In the genomic region with DNA sequence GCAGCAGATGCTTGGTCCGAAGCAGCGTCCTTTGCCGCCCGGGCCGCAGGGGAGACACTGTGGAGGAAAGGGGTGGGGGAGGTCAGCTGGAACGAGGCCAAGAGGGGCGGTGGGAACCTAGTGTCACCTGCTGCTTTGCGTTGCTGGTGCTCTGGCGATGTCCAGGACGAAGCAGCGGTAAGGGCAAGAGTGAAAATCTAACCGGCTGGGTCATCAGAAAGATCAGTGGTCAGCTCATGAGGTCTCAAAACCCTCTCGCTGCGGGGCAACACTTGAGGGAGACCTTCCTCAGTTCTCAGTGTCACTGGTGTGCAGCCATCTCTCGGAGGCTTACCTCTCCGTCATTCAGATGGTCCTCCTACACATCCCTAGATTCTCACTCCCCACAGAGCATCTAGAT, we compare ENCODE assay signal across 12 mouse cellular contexts. TPM values are rescaled to one million over a fixed set of nuclear protein-coding genes. Genes with fewer than 3 reads are reported as not detected.
A peak's percentile ranks its signal among the peaks of the same experiment; 100 is the strongest.
DNase-seq lines count a peak whose midpoint lies in the region; ATAC-seq and TF ChIP-seq lines count a peak whose summit lies in the region.
"Had no signal": no experiment of that assay in that cellular context is flagged by ENCODE, and none has a peak within 500 bp of the region (broad histone marks: within the 10 kb centered on the region; RNA-seq: fewer than 3 reads in every experiment).

No protein-coding gene starts in this region.

- peaks cover 47% of the 10 kb centered on the region for H3K27me3 ChIP-seq in kidney, postnatal 0 days (ENCODE audit: insufficient read depth, low read length)
- peaks cover 84% of the 10 kb centered on the region for H3K27me3 ChIP-seq in forebrain, embryonic 12.5 days
- H3K27me3 ChIP-seq in limb, embryonic 12.5 days = peaks cover 96% of the 10 kb centered on the region

- ATAC-seq in kidney, postnatal 0 days (replicated peaks; ENCODE audit: low FRiP score, low read depth) = no peak
- no peak for ATAC-seq in forebrain, embryonic 12.5 days (ENCODE audit: low FRiP score)
- no peak for ATAC-seq in limb, embryonic 12.5 days (ENCODE audit: insufficient number of reproducible peaks, insufficient read depth, low FRiP score, low TSS enrichment, low read depth)

- TF ChIP-seq CTCF in kidney, postnatal 0 days (IDR thresholded peaks at IDR 0.05; ENCODE audit: low read depth) = no peak

- DNase-seq in kidney, postnatal 0 days (ENCODE audit: low spot score) = no peak
- no peak for DNase-seq in kidney, postnatal 25 days
- peak; percentile 28 for DNase-seq in retina, embryonic 14.5 days (ENCODE audit: low spot score)
- no peak for DNase-seq in left cerebral cortex, adult 11 months (ENCODE audit: low spot score)
- no peak for DNase-seq in urinary bladder, postnatal 4 days (ENCODE audit: low spot score in 2 of 2)
- no peak for DNase-seq in adrenal gland, adult 8-10 months
- DNase-seq: layer of hippocampus, adult 9-11 months; thymus, postnatal 14 days had no signal

- H3K9me3 ChIP-seq in kidney, postnatal 0 days (replicated peaks; ENCODE audit: low read length) = no peaks in the 10 kb centered on the region
- no peaks in the 10 kb centered on the region for H3K9me3 ChIP-seq in forebrain, embryonic 12.5 days
- no peaks in the 10 kb centered on the region; the same call in 1 of the 2 replicates for H3K9me3 ChIP-seq in limb, embryonic 12.5 days

- H3K4me1 ChIP-seq in kidney, postnatal 0 days (replicated peaks; ENCODE audit: insufficient read depth, low read length) = peaks cover 15% of the 10 kb centered on the region
- H3K4me1 ChIP-seq in forebrain, embryonic 12.5 days = peaks cover 28% of the 10 kb centered on the region
- peaks cover 17% of the 10 kb centered on the region for H3K4me1 ChIP-seq in limb, embryonic 12.5 days (replicated peaks)

- H3K27ac ChIP-seq in kidney, postnatal 0 days = no peak overlapping the region
- H3K27ac ChIP-seq in forebrain, embryonic 12.5 days = no peak overlapping the region
- no peak overlapping the region for H3K27ac ChIP-seq in limb, embryonic 12.5 days

- peak overlapping the region; percentile 56 for H3K4me2 ChIP-seq in kidney, postnatal 0 days (ENCODE audit: low read length)
- H3K4me2 ChIP-seq in forebrain, embryonic 12.5 days = peak overlapping the region; percentile 48
- peak overlapping the region; percentile 59 for H3K4me2 ChIP-seq in limb, embryonic 12.5 days

- no peak overlapping the region for H3K9ac ChIP-seq in kidney, postnatal 0 days (ENCODE audit: low read depth, low read length)
- no peak overlapping the region for H3K9ac ChIP-seq in forebrain, embryonic 12.5 days
- 0 out of 2 replicates have a peak overlapping the region, but pooled peaks have one; percentile 42 for H3K9ac ChIP-seq in limb, embryonic 12.5 days (replicated peaks)

- 4% methylated on average over 16 of the region's 16 CpGs for WGBS in kidney, postnatal 0 days
- under 1% methylated on average over 16 of the region's 16 CpGs for WGBS in forebrain, embryonic 12.5 days
- WGBS in limb, embryonic 12.5 days = 4% methylated on average over 16 of the region's 16 CpGs

- no peaks in the 10 kb centered on the region for H3K36me3 ChIP-seq in kidney, postnatal 0 days (ENCODE audit: insufficient read depth, low read length)
- H3K36me3 ChIP-seq in forebrain, embryonic 12.5 days (replicated peaks) = no peaks in the 10 kb centered on the region
- no peaks in the 10 kb centered on the region for H3K36me3 ChIP-seq in limb, embryonic 12.5 days

- peak overlapping the region; percentile 28 for H3K4me3 ChIP-seq in kidney, postnatal 0 days (replicated peaks; ENCODE audit: low read depth, low read length)
- H3K4me3 ChIP-seq in forebrain, embryonic 12.5 days (replicated peaks) = peak overlapping the region; percentile 34
- H3K4me3 ChIP-seq in limb, embryonic 12.5 days (replicated peaks) = peak overlapping the region; percentile 39

RNA-seq across cellular contexts. Expression of gene Avp, which starts 1.2 kb away (rescaled TPM):
- polyA plus RNA-seq in kidney, postnatal 0 days (2015; fragmentation: Nextera tagmentation; extraction: Ambion mirVana) = not detected in 2 replicates
- polyA plus RNA-seq in forebrain, embryonic 12.5 days (2016; fragmentation: Nextera tagmentation; extraction: Ambion mirVana) = not detected in 2 replicates
- not detected in 2 replicates for polyA plus RNA-seq in limb, embryonic 12.5 days (2016; fragmentation: Nextera tagmentation; extraction: Ambion mirVana)
- total RNA-seq in adrenal gland, adult 8-10 months (2022) = not detected
- total RNA-seq: MEL had no signal

RNA-seq across cellular contexts. Expression of gene Oxt, which starts 5.2 kb away (rescaled TPM):
- polyA plus RNA-seq in kidney, postnatal 0 days (2015; fragmentation: Nextera tagmentation; extraction: Ambion mirVana) = 0.63 and 0.65 TPM in 2 replicates
- polyA plus RNA-seq in forebrain, embryonic 12.5 days (2016; fragmentation: Nextera tagmentation; extraction: Ambion mirVana) = not detected in 2 replicates
- not detected in 2 replicates for polyA plus RNA-seq in limb, embryonic 12.5 days (2016; fragmentation: Nextera tagmentation; extraction: Ambion mirVana)
- not detected for total RNA-seq in adrenal gland, adult 8-10 months (2022)
- total RNA-seq: MEL had no signal
- polyA plus RNA-seq: frontal cortex, adult 2 months had no signal

RNA-seq across cellular contexts. Expression of gene Mrps26, which starts 17.7 kb away (rescaled TPM):
- 103 and 110 TPM in 2 replicates for polyA plus RNA-seq in kidney, postnatal 0 days (2015; fragmentation: Nextera tagmentation; extraction: Ambion mirVana)
- 67.0 and 70.9 TPM in 2 replicates for polyA plus RNA-seq in forebrain, embryonic 12.5 days (2016; fragmentation: Nextera tagmentation; extraction: Ambion mirVana)
- polyA plus RNA-seq in limb, embryonic 12.5 days (2016; fragmentation: Nextera tagmentation; extraction: Ambion mirVana) = 79.0 and 80.7 TPM in 2 replicates
- total RNA-seq in adrenal gland, adult 8-10 months (2022) = 10 to 100 TPM; 61.0 to 68.6 (median 65.5) TPM

RNA-seq across cellular contexts. Expression of gene Fastkd5, which starts 48.6 kb away (rescaled TPM):
- 12.4 and 12.6 TPM in 2 replicates for polyA plus RNA-seq in kidney, postnatal 0 days (2015; fragmentation: Nextera tagmentation; extraction: Ambion mirVana)
- polyA plus RNA-seq in forebrain, embryonic 12.5 days (2016; fragmentation: Nextera tagmentation; extraction: Ambion mirVana) = 16.8 and 19.3 TPM in 2 replicates
- 18.7 and 20.3 TPM in 2 replicates for polyA plus RNA-seq in limb, embryonic 12.5 days (2016; fragmentation: Nextera tagmentation; extraction: Ambion mirVana)
- 10 to 100 TPM in 3 of 4 experiments, 1 to 10 TPM in 1; 8.5 to 13.6 (median 11.8) TPM for total RNA-seq in adrenal gland, adult 8-10 months (2022)

RNA-seq across cellular contexts. Expression of gene Ubox5, which starts 48.6 kb away (rescaled TPM):
- 7.5 and 9.3 TPM in 2 replicates for polyA plus RNA-seq in kidney, postnatal 0 days (2015; fragmentation: Nextera tagmentation; extraction: Ambion mirVana)
- polyA plus RNA-seq in forebrain, embryonic 12.5 days (2016; fragmentation: Nextera tagmentation; extraction: Ambion mirVana) = 13.1 and 16.9 TPM in 2 replicates
- 15.6 and 16.0 TPM in 2 replicates for polyA plus RNA-seq in limb, embryonic 12.5 days (2016; fragmentation: Nextera tagmentation; extraction: Ambion mirVana)
- total RNA-seq in adrenal gland, adult 8-10 months (2022) = 1 to 10 TPM; 6.6 to 8.8 (median 7.7) TPM
